Mouse (Mus musculus) hindbrain, embryonic 10.5 days (tissue): ENCODE results near the gene Ubr4. TPM values are rescaled to one million over a fixed set of nuclear protein-coding genes. Genes with fewer than 3 reads are reported as not detected.
"Not testable (repeated sequence)": the region's sequence is repeated elsewhere in the genome, so short reads cannot be mapped to it uniquely, and the experiment has no call there.

Source experiments
- DNase-seq: peaks from one replicate; pipeline ENCODE4 v3.0.0-alpha.2; 2017; ENCODE audit warnings: low spot score
- H3K27ac ChIP-seq: fragments of 300-500 bp; sonication (generic); 2 replicates; pipeline ENCODE4 v1.5.1; 2016; ENCODE audit warnings: mild to moderate bottlenecking, moderate library complexity
- H3K27me3 ChIP-seq: fragments of 300-500 bp; sonication (generic); 2 replicates; pipeline ENCODE4 v1.6.1; 2016; ENCODE audit warnings: mild to moderate bottlenecking; ENCODE audit not compliant: poor library complexity, insufficient read depth, severe bottlenecking
- H3K36me3 ChIP-seq: fragments of 300-500 bp; sonication (generic); 2 replicates; pipeline ENCODE4 v1.6.1; 2016; ENCODE audit warnings: mild to moderate bottlenecking, moderate library complexity
- H3K4me1 ChIP-seq: fragments of 300-500 bp; sonication (generic); replicated peaks from 2 replicates; pipeline ENCODE4 v1.6.1; 2016; ENCODE audit warnings: mild to moderate bottlenecking
- H3K4me3 ChIP-seq: fragments of 300-500 bp; sonication (generic); 2 replicates; pipeline ENCODE4 v1.5.1; 2016; ENCODE audit warnings: mild to moderate bottlenecking, moderate library complexity
- H3K9me3 ChIP-seq: fragments of 300-500 bp; sonication (generic); 2 replicates; pipeline ENCODE4 v1.6.1; 2016; ENCODE audit warnings: mild to moderate bottlenecking, moderate library complexity
- WGBS: fragments of 180-500 bp; shearing (Covaris S2); methylation state at CpG from one replicate; pipeline ENCODE4 v1.1.7; 2016; 5-methylcytosine and 5-hydroxymethylcytosine counted together
- polyA plus RNA-seq: library from polyadenylated mRNA; unstranded; fragments of >200 nt; fragmentation: Nextera tagmentation; extraction: Ambion mirVana; gene quantifications from 2 replicates; pipeline ENCODE4 v1.2.1, GENCODE M21; 2016

Ubr4 gene
- polyA plus RNA-seq, 1 experiment from 2014 or later = 64.3 TPM

GRCm38 (mm10) chr4:139509069-139509468 lies 156.7 kb downstream of the Ubr4 start:
- Histone ChIP-seq H3K27me3 (no peaks in the 10 kb centered on the region), H3K27ac (peak overlapping the region; percentile 41; the same call in 1 of the 2 replicates), H3K4me3 (no peak overlapping the region), H3K36me3 (no peaks in the 10 kb centered on the region), H3K4me1 (peaks cover 6% of the 10 kb centered on the region), H3K9me3 (peaks cover 11% of the 10 kb centered on the region)
- WGBS = 76% methylated on average over 2 of the region's 2 CpGs
- no peak for DNase-seq

GRCm38 (mm10) chr4:139511557-139511956 lies 159.1 kb downstream of the Ubr4 start:
- Histone ChIP-seq H3K9me3 (no peaks in the 10 kb centered on the region), H3K27ac (no peak overlapping the region), H3K4me1 (peaks cover 6% of the 10 kb centered on the region), H3K27me3 (no peaks in the 10 kb centered on the region), H3K36me3 (no peaks in the 10 kb centered on the region), H3K4me3 (no peak overlapping the region)
- WGBS = 85% methylated on average over 2 of the region's 2 CpGs
- DNase-seq = no peak

GRCm38 (mm10) chr4:139512985-139513384 lies 160.6 kb downstream of the Ubr4 start:
- no peak for DNase-seq
- WGBS = 86% methylated on average over 2 of the region's 2 CpGs
- H3K36me3 ChIP-seq = no peaks in the 10 kb centered on the region

GRCm38 (mm10) chr4:139519221-139519620 lies 166.8 kb downstream of the Ubr4 start:
- peaks cover 3% of the 10 kb centered on the region; the same call in 1 of the 2 replicates for H3K27me3 ChIP-seq
- H3K4me1 ChIP-seq = peaks cover 16% of the 10 kb centered on the region
- no peak for DNase-seq
- no peaks in the 10 kb centered on the region for H3K36me3 ChIP-seq
- H3K9me3 ChIP-seq = no peaks in the 10 kb centered on the region
- no peak overlapping the region for H3K27ac ChIP-seq
- no peak overlapping the region for H3K4me3 ChIP-seq
- 70% methylated on average over 6 of the region's 6 CpGs for WGBS

More at GRCm38 (mm10) chr4:139512985-139513384, 160.6 kb downstream of the Ubr4 start:
- Histone ChIP-seq H3K27ac (no peak overlapping the region), H3K9me3 (no peaks in the 10 kb centered on the region), H3K4me3 (no peak overlapping the region), H3K4me1 (peaks cover 6% of the 10 kb centered on the region), H3K27me3 (no peaks in the 10 kb centered on the region)

- WGBS = 92% methylated on average over 10 of the region's 10 CpGs
- Histone ChIP-seq H3K27me3 (peaks cover 3% of the 10 kb centered on the region; the same call in 1 of the 2 replicates), H3K27ac (no peak overlapping the region), H3K36me3 (no peaks in the 10 kb centered on the region), H3K9me3 (no peaks in the 10 kb centered on the region), H3K4me1 (peaks cover 28% of the 10 kb centered on the region), H3K4me3 (no peak overlapping the region)
- DNase-seq = no peak
Measured at GRCm38 (mm10) chr4:139521926-139522325, 169.5 kb downstream of the Ubr4 start.

- peaks cover 17% of the 10 kb centered on the region for H3K4me1 ChIP-seq
- WGBS = 72% methylated on average over 12 of the region's 12 CpGs
- no peaks in the 10 kb centered on the region for H3K27me3 ChIP-seq
- no peak overlapping the region for H3K27ac ChIP-seq
- no peak overlapping the region for H3K4me3 ChIP-seq
- DNase-seq = no peak
- no peaks in the 10 kb centered on the region for H3K36me3 ChIP-seq
- H3K9me3 ChIP-seq = no peaks in the 10 kb centered on the region
Measured at GRCm38 (mm10) chr4:139526475-139526874, 174.1 kb downstream of the Ubr4 start.

GRCm38 (mm10) chr4:139530248-139530647 lies 177.8 kb downstream of the Ubr4 start, which contains the start of gene Iffo2:
Gene Iffo2 (plus strand): TSS chr4:139530548.
- 82% methylated on average over 5 of the region's 5 CpGs for WGBS
- not testable (repeated sequence) for H3K27me3 ChIP-seq

GRCm38 (mm10) chr4:139532081-139532480 lies 179.7 kb downstream of the Ubr4 start:
- Histone ChIP-seq H3K27me3 (peaks cover 8% of the 10 kb centered on the region; the same call in 1 of the 2 replicates), H3K36me3 (no peaks in the 10 kb centered on the region), H3K4me3 (no peak overlapping the region), H3K9me3 (no peaks in the 10 kb centered on the region), H3K4me1 (peaks cover 22% of the 10 kb centered on the region), H3K27ac (no peak overlapping the region)
- no peak for DNase-seq
- WGBS = 92% methylated on average over 10 of the region's 10 CpGs

More at GRCm38 (mm10) chr4:139530248-139530647, 177.8 kb downstream of the Ubr4 start, which contains the start of gene Iffo2:
- H3K27ac ChIP-seq, H3K4me3 ChIP-seq, H3K36me3 ChIP-seq, DNase-seq, H3K9me3 ChIP-seq: not testable (repeated sequence)
- H3K4me1 ChIP-seq = peaks cover 22% of the 10 kb centered on the region

- 23% methylated on average over 12 of the region's 12 CpGs for WGBS
- H3K27me3 ChIP-seq = peaks cover 8% of the 10 kb centered on the region; the same call in 1 of the 2 replicates
- H3K4me3 ChIP-seq = no peak overlapping the region
- no peaks in the 10 kb centered on the region for H3K36me3 ChIP-seq
- peaks cover 22% of the 10 kb centered on the region for H3K4me1 ChIP-seq
- H3K9me3 ChIP-seq = no peaks in the 10 kb centered on the region
- DNase-seq = peak; percentile 59
- H3K27ac ChIP-seq = peak overlapping the region; percentile 81
Measured at GRCm38 (mm10) chr4:139535127-139535695, 182.8 kb downstream of the Ubr4 start.

- 53% methylated on average over 7 of the region's 7 CpGs for WGBS
- Histone ChIP-seq H3K4me1 (peaks cover 22% of the 10 kb centered on the region), H3K9me3 (no peaks in the 10 kb centered on the region), H3K36me3 (no peaks in the 10 kb centered on the region), H3K4me3 (no peak overlapping the region), H3K27ac (peak overlapping the region; percentile 81), H3K27me3 (peaks cover 8% of the 10 kb centered on the region; the same call in 1 of the 2 replicates)
- DNase-seq = no peak
Measured at GRCm38 (mm10) chr4:139535719-139536118, 183.3 kb downstream of the Ubr4 start.

GRCm38 (mm10) chr4:139536706-139537105 lies 184.3 kb downstream of the Ubr4 start:
- H3K9me3 ChIP-seq = no peaks in the 10 kb centered on the region
- DNase-seq = no peak
- no peak overlapping the region for H3K27ac ChIP-seq
- H3K4me3 ChIP-seq = no peak overlapping the region
- H3K27me3 ChIP-seq = peaks cover 8% of the 10 kb centered on the region; the same call in 1 of the 2 replicates
- WGBS = 91% methylated on average over 9 of the region's 9 CpGs
- peaks cover 22% of the 10 kb centered on the region for H3K4me1 ChIP-seq
- H3K36me3 ChIP-seq = no peaks in the 10 kb centered on the region
